Mouse (Mus musculus): ENCODE results near the gene 2310061I04Rik. TPM values are rescaled to one million over a fixed set of nuclear protein-coding genes. Genes with fewer than 3 reads are reported as not detected.

Gene 2310061I04Rik
- polyA plus RNA-seq, 1 experiment from 2014 or later = 22.7 TPM

DNA sequence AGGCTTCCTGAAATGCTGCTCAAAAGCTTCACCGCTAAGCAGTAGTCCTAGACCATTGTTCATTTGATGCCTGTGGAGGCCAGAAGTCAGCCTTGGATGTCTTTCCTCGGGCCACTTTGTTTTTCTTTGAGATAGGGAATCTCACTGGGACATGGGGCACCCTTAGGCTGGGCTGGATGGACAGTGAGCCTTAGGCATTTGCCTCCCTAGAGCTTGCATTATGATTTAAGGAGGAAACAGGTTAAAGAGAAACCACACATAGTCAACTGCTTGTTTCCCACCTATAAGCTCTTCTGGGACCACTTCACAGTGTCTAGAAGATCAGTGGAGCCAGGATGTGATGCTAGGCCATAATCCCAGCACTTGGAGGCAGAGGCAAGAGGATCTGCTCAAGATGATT lies 37.4 kb downstream of the 2310061I04Rik start:
- Histone ChIP-seq H3K36me3 (ENCODE audit: control insufficient read depth, insufficient read depth, low read length) (peaks cover 6% of the 10 kb centered on the region), H3K4me1 (ENCODE audit: control insufficient read depth, insufficient read depth, low read length) (peaks cover 11% of the 10 kb centered on the region), H3K27ac (ENCODE audit: low read depth, low read length) (no peak overlapping the region), H3K4me2 (no peak overlapping the region), H3K9me3 (ENCODE audit: control insufficient read depth, low read length) (no peaks in the 10 kb centered on the region), H3K9ac (ENCODE audit: low read length) (no peak overlapping the region), H3K4me3 (ENCODE audit: low read depth, low read length) (no peak overlapping the region), H3K27me3 (ENCODE audit: control insufficient read depth, insufficient read depth, low read length) (no peaks in the 10 kb centered on the region)
- ATAC-seq (ENCODE audit: low FRiP score) (no peak), DNase-seq (ENCODE audit: low spot score, missing footprints) (peak; percentile 81)
- 68% methylated on average over 2 of the region's 2 CpGs for WGBS

DNA sequence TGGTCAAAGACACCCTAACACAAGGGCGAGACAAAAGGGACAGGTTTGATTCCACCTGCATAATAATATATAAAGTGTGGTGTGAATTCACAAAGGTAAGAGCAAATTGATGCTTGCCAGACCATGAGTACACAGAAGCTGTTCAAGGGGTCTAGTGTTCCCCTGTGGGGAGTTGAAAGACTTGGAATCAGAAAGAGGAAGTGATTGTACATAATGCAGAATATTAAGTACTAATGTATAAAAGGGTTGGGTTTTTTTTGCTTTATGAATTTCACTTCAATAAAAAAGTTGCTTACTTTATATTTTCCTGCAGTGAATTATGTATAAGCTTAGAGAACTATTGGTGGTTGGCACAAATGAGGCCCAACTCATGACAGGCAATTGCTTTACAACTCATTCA lies 37.9 kb downstream of the 2310061I04Rik start:
- no peak overlapping the region for H3K9ac ChIP-seq (ENCODE audit: low read length)
- DNase-seq (ENCODE audit: low spot score, missing footprints) (peak; percentile 74), ATAC-seq (ENCODE audit: low FRiP score) (no peak)
- 85% methylated on average over 1 of the region's 1 CpGs for WGBS
- H3K4me3 ChIP-seq (ENCODE audit: low read depth, low read length) = no peak overlapping the region
- no peaks in the 10 kb centered on the region for H3K9me3 ChIP-seq (ENCODE audit: control insufficient read depth, low read length)
- no peak overlapping the region for H3K27ac ChIP-seq (ENCODE audit: low read depth, low read length)
- H3K4me2 ChIP-seq = no peak overlapping the region
- no peaks in the 10 kb centered on the region for H3K27me3 ChIP-seq (ENCODE audit: control insufficient read depth, insufficient read depth, low read length)
- H3K36me3 ChIP-seq (ENCODE audit: control insufficient read depth, insufficient read depth, low read length) = peaks cover 10% of the 10 kb centered on the region
- H3K4me1 ChIP-seq (ENCODE audit: control insufficient read depth, insufficient read depth, low read length) = peaks cover 9% of the 10 kb centered on the region

DNA sequence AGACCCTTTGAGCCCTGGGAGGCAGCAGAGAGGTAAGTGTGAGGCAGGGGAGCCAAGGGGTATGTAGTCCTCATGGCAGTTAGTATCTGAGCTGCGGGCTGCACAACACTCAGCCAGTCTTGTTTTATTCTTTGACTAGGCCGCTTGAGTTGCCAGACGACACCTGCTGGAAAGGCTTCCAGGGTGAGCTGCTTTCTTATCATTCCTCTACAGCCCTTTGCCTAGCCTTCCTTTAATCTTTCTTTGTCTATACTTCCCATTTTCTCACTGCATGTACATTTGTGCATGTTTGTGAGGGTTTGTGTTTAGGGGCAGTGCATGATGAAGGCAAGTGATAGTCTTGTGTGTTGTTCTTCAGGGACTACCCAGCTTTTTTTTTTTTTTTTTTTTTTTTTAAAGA lies 46.3 kb downstream of the 2310061I04Rik start:
- no peak overlapping the region for H3K9ac ChIP-seq (ENCODE audit: low read length)
- ATAC-seq (ENCODE audit: low FRiP score) = no peak
- H3K9me3 ChIP-seq (ENCODE audit: control insufficient read depth, low read length) = no peaks in the 10 kb centered on the region
- H3K4me1 ChIP-seq (ENCODE audit: control insufficient read depth, insufficient read depth, low read length) = no peaks in the 10 kb centered on the region
- peaks cover 38% of the 10 kb centered on the region for H3K36me3 ChIP-seq (ENCODE audit: control insufficient read depth, insufficient read depth, low read length)
- H3K27ac ChIP-seq (ENCODE audit: low read depth, low read length) = no peak overlapping the region
- H3K27me3 ChIP-seq (ENCODE audit: control insufficient read depth, insufficient read depth, low read length) = no peaks in the 10 kb centered on the region
- no peak overlapping the region for H3K4me3 ChIP-seq (ENCODE audit: low read depth, low read length)
- peak; percentile 45 for DNase-seq (ENCODE audit: low spot score, missing footprints)
- 83% methylated on average over 3 of the region's 3 CpGs for WGBS
- H3K4me2 ChIP-seq = no peak overlapping the region

DNA sequence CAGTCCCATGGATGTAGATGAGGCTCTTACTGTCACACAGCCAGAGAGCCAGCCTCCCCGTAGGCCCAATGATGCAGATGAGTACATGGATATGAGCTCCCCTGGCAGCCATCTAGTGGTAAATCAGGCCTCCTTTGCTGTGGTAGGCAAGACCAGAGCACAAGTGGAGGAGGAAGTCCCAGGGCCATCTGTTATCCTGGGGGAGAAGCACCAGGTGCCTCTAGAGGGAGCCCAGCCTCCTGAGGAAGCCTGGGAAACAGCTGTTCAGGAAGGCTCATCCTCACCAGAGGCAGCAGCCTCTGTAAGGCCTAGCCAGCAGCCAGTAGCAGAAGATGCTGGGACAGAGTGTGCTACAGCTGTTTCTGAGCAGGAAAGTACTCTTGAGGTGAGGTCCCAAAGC lies 49.1 kb downstream of the 2310061I04Rik start:
- DNase-seq (ENCODE audit: low spot score, missing footprints) (peak; percentile 69), ATAC-seq (ENCODE audit: low FRiP score) (no peak)
- Histone ChIP-seq H3K4me1 (ENCODE audit: control insufficient read depth, insufficient read depth, low read length) (no peaks in the 10 kb centered on the region), H3K36me3 (ENCODE audit: control insufficient read depth, insufficient read depth, low read length) (peaks cover 35% of the 10 kb centered on the region), H3K27me3 (ENCODE audit: control insufficient read depth, insufficient read depth, low read length) (no peaks in the 10 kb centered on the region), H3K9ac (ENCODE audit: low read length) (no peak overlapping the region), H3K4me2 (no peak overlapping the region), H3K9me3 (ENCODE audit: control insufficient read depth, low read length) (no peaks in the 10 kb centered on the region), H3K4me3 (ENCODE audit: low read depth, low read length) (no peak overlapping the region), H3K27ac (ENCODE audit: low read depth, low read length) (no peak overlapping the region)
- WGBS = 68% methylated on average over 1 of the region's 1 CpGs

DNA sequence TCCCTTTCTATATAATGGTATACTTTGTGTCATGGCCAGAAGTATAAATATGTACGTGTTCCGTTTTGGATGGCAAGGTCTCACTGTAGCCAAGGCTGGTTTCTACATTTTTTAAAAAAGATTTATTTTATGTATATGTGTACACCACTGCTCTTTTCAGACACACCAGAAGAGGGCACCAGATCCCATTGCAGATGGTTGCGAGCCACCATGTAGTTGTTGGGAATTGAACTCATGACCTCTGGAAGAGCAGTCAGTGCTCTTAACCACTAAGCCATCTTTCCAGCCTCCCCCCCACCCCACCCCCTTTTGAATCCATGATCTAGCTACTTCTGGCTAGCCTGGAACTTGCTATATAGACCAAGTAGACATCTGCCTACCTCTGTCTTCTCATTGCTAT lies 53.7 kb downstream of the 2310061I04Rik start:
- Histone ChIP-seq H3K9ac (ENCODE audit: low read length) (no peak overlapping the region), H3K27ac (ENCODE audit: low read depth, low read length) (no peak overlapping the region)

More for the DNA sequence above, 53.7 kb downstream of the 2310061I04Rik start:
- peak; percentile 73 for DNase-seq (ENCODE audit: low spot score, missing footprints)
- no peak overlapping the region for H3K4me2 ChIP-seq
- WGBS = 87% methylated on average over 3 of the region's 3 CpGs
- no peak overlapping the region for H3K4me3 ChIP-seq (ENCODE audit: low read depth, low read length)
- H3K27me3 ChIP-seq (ENCODE audit: control insufficient read depth, insufficient read depth, low read length) = no peaks in the 10 kb centered on the region
- H3K9me3 ChIP-seq (ENCODE audit: control insufficient read depth, low read length) = no peaks in the 10 kb centered on the region
- ATAC-seq (ENCODE audit: low FRiP score) = no peak
- H3K4me1 ChIP-seq (ENCODE audit: control insufficient read depth, insufficient read depth, low read length) = peaks cover 7% of the 10 kb centered on the region
- peaks cover 15% of the 10 kb centered on the region for H3K36me3 ChIP-seq (ENCODE audit: control insufficient read depth, insufficient read depth, low read length)

MicroRNA genes within 50 kb of the gene (microRNA counts, 519-probe panel; counts per million panel counts)
- microRNA mmu-miR-1894-3p (not detected), microRNA mmu-miR-1894-5p (not detected)

Small RNA genes lying within 50 kb of the gene (microRNA-seq; reads per million reads assigned to microRNA genes)
- gene Gm28033 (1.5 reads per million), gene Mir1894 (not detected)

Other genes starting within 250 kb of the 2310061I04Rik start
- gene Vars2, start 229.8 kb downstream of the 2310061I04Rik start, polyA plus RNA-seq (2014; fragmentation: Nextera tagmentation; extraction: Ambion mirVana) = 9.8 and 10.5 TPM in 2 replicates
- 39.3 TPM in 2 replicates for gene Gtf2h4, start 223.7 kb downstream of the 2310061I04Rik start, polyA plus RNA-seq (2014; fragmentation: Nextera tagmentation; extraction: Ambion mirVana)
- 78.4 and 92.1 TPM in 2 replicates for gene Ddr1, start 192.8 kb downstream of the 2310061I04Rik start, polyA plus RNA-seq (2014; fragmentation: Nextera tagmentation; extraction: Ambion mirVana)
- gene Ier3, start 75.7 kb downstream of the 2310061I04Rik start, polyA plus RNA-seq (2014; fragmentation: Nextera tagmentation; extraction: Ambion mirVana) = 2.5 and 4.0 TPM in 2 replicates
- 46.9 and 47.4 TPM in 2 replicates for gene Flot1, start 74.2 kb downstream of the 2310061I04Rik start, polyA plus RNA-seq (2014; fragmentation: Nextera tagmentation; extraction: Ambion mirVana)
- gene Tubb5, start 59.1 kb downstream of the 2310061I04Rik start, polyA plus RNA-seq (2014; fragmentation: Nextera tagmentation; extraction: Ambion mirVana) = 1,522 and 1,543 TPM in 2 replicates
- 19.4 and 21.5 TPM in 2 replicates for gene Mdc1, start 55.9 kb downstream of the 2310061I04Rik start, polyA plus RNA-seq (2014; fragmentation: Nextera tagmentation; extraction: Ambion mirVana)
- 59.8 and 61.0 TPM in 2 replicates for gene Nrm, start 36.1 kb downstream of the 2310061I04Rik start, polyA plus RNA-seq (2014; fragmentation: Nextera tagmentation; extraction: Ambion mirVana)
- gene Ppp1r18, start 31.8 kb downstream of the 2310061I04Rik start, polyA plus RNA-seq (2014; fragmentation: Nextera tagmentation; extraction: Ambion mirVana) = 24.1 and 25.2 TPM in 2 replicates
- 39.0 and 43.6 TPM in 2 replicates for gene Dhx16, start 17.6 kb downstream of the 2310061I04Rik start, polyA plus RNA-seq (2014; fragmentation: Nextera tagmentation; extraction: Ambion mirVana)
- gene Atat1, start 12.6 kb upstream of the 2310061I04Rik start, polyA plus RNA-seq (2014; fragmentation: Nextera tagmentation; extraction: Ambion mirVana) = 158 and 168 TPM in 2 replicates
- 57.1 and 61.8 TPM in 2 replicates for gene Mrps18b, start 19.0 kb upstream of the 2310061I04Rik start, polyA plus RNA-seq (2014; fragmentation: Nextera tagmentation; extraction: Ambion mirVana)
- gene Ppp1r10, start 19.0 kb upstream of the 2310061I04Rik start, polyA plus RNA-seq (2014; fragmentation: Nextera tagmentation; extraction: Ambion mirVana) = 44.3 TPM in 2 replicates
- gene Abcf1, start 72.3 kb upstream of the 2310061I04Rik start, polyA plus RNA-seq (2014; fragmentation: Nextera tagmentation; extraction: Ambion mirVana) = 118 and 119 TPM in 2 replicates
- 26.0 and 30.6 TPM in 2 replicates for gene Gnl1, start 82.4 kb upstream of the 2310061I04Rik start, polyA plus RNA-seq (2014; fragmentation: Nextera tagmentation; extraction: Ambion mirVana)
- 38.7 and 43.3 TPM in 2 replicates for gene Prr3, start 82.8 kb upstream of the 2310061I04Rik start, polyA plus RNA-seq (2014; fragmentation: Nextera tagmentation; extraction: Ambion mirVana)
- gene H2-T24, start 123.1 kb upstream of the 2310061I04Rik start, polyA plus RNA-seq (2014; fragmentation: Nextera tagmentation; extraction: Ambion mirVana) = 3.1 TPM in 2 replicates
- 3.2 and 3.3 TPM in 2 replicates for gene H2-T23, start 135.4 kb upstream of the 2310061I04Rik start, polyA plus RNA-seq (2014; fragmentation: Nextera tagmentation; extraction: Ambion mirVana)
- 7.3 and 7.6 TPM in 2 replicates for gene H2-T22, start 145.3 kb upstream of the 2310061I04Rik start, polyA plus RNA-seq (2014; fragmentation: Nextera tagmentation; extraction: Ambion mirVana)
- not detected in 2 replicates for gene Gm6034, start 145.5 kb upstream of the 2310061I04Rik start, polyA plus RNA-seq (2014; fragmentation: Nextera tagmentation; extraction: Ambion mirVana)
- not detected in 2 replicates for gene Gm11127, start 160.9 kb upstream of the 2310061I04Rik start, polyA plus RNA-seq (2014; fragmentation: Nextera tagmentation; extraction: Ambion mirVana)
- gene Gm19684, start 224.2 kb upstream of the 2310061I04Rik start, polyA plus RNA-seq (2014; fragmentation: Nextera tagmentation; extraction: Ambion mirVana) = not detected in 2 replicates
- gene Gm7030, start 232.0 kb upstream of the 2310061I04Rik start, polyA plus RNA-seq (2014; fragmentation: Nextera tagmentation; extraction: Ambion mirVana) = not detected in 2 replicates

Measured in midbrain, embryonic 11.5 days (tissue).